Mouse (Mus musculus): ENCODE data around the gene Fbln7. TPM values are rescaled to one million over a fixed set of nuclear protein-coding genes. Genes with fewer than 3 reads are reported as not detected.

Gene Fbln7
- polyA plus RNA-seq, 1 experiment from 2014 or later: 2.2 TPM

- 92% methylated on average over 8 of the region's 8 CpGs for WGBS
- no peak overlapping the region for H3K4me3 ChIP-seq
- no peak overlapping the region for H3K4me2 ChIP-seq (replicated peaks)
- H3K36me3 ChIP-seq: peaks cover 79% of the 10 kb centered on the region
- no peaks in the 10 kb centered on the region for H3K27me3 ChIP-seq
- no peaks in the 10 kb centered on the region for H3K4me1 ChIP-seq
- no peak for ATAC-seq (ENCODE audit: low FRiP score, low read depth)
- H3K9ac ChIP-seq (replicated peaks): no peak overlapping the region
- H3K9me3 ChIP-seq: no peaks in the 10 kb centered on the region
- H3K27ac ChIP-seq (replicated peaks): no peak overlapping the region
These were observed 25.2 kb upstream of the Fbln7 start for GRCm38 (mm10) chr2:128837531-128837930.

DNA sequence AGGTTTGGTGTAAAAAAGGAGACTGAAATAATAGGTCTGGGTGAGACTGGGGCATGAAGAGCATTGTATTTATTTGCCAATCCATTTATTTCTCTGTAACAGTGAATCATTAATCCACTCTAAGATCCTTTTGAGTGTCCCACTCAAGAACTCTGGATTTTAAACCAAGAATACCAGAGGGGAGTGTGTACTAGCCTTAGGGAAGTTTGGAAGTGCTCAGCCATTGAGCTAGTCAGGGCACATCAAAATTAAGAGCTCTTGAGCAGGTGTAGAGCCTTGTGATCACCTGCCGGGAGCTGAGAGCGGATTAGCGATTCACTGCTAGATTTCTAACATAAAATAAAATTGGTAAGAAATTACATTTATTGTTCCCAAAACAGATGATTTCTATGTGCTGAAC, 24.2 kb upstream of the Fbln7 start:
- H3K9me3 ChIP-seq: no peaks in the 10 kb centered on the region
- peaks cover 75% of the 10 kb centered on the region for H3K36me3 ChIP-seq
- no peaks in the 10 kb centered on the region for H3K4me1 ChIP-seq
- no peaks in the 10 kb centered on the region for H3K27me3 ChIP-seq
- H3K4me2 ChIP-seq (replicated peaks): no peak overlapping the region
- 93% methylated on average over 3 of the region's 3 CpGs for WGBS
- no peak overlapping the region for H3K27ac ChIP-seq (replicated peaks)
- H3K4me3 ChIP-seq: no peak overlapping the region
- no peak for ATAC-seq (ENCODE audit: low FRiP score, low read depth)
- no peak overlapping the region for H3K9ac ChIP-seq (replicated peaks)

- Histone ChIP-seq H3K4me2 (replicated peaks) (no peak overlapping the region), H3K9ac (replicated peaks) (no peak overlapping the region), H3K4me1 (no peaks in the 10 kb centered on the region), H3K36me3 (peaks cover 73% of the 10 kb centered on the region), H3K27me3 (no peaks in the 10 kb centered on the region), H3K27ac (replicated peaks) (no peak overlapping the region), H3K4me3 (no peak overlapping the region), H3K9me3 (no peaks in the 10 kb centered on the region)
- WGBS: 85% methylated on average over 2 of the region's 2 CpGs
- no peak for ATAC-seq (ENCODE audit: low FRiP score, low read depth)
These were observed 23.3 kb upstream of the Fbln7 start for GRCm38 (mm10) chr2:128839501-128839900.

- no peak for ATAC-seq (ENCODE audit: low FRiP score, low read depth)
- Histone ChIP-seq H3K4me2 (replicated peaks) (no peak overlapping the region), H3K27me3 (no peaks in the 10 kb centered on the region), H3K9ac (replicated peaks) (no peak overlapping the region), H3K4me3 (no peak overlapping the region), H3K36me3 (peaks cover 60% of the 10 kb centered on the region), H3K9me3 (no peaks in the 10 kb centered on the region), H3K4me1 (no peaks in the 10 kb centered on the region), H3K27ac (replicated peaks) (no peak overlapping the region)
- 87% methylated on average over 8 of the region's 8 CpGs for WGBS
These were observed 20.3 kb upstream of the Fbln7 start for GRCm38 (mm10) chr2:128842437-128842836.

GRCm38 (mm10) chr2:128850036-128850435, 12.7 kb upstream of the Fbln7 start:
- Histone ChIP-seq H3K4me2 (replicated peaks) (no peak overlapping the region), H3K27me3 (no peaks in the 10 kb centered on the region), H3K4me3 (no peak overlapping the region), H3K36me3 (peaks cover 59% of the 10 kb centered on the region), H3K4me1 (no peaks in the 10 kb centered on the region), H3K9ac (replicated peaks) (no peak overlapping the region), H3K27ac (replicated peaks) (no peak overlapping the region), H3K9me3 (no peaks in the 10 kb centered on the region)
- WGBS: 94% methylated on average over 2 of the region's 2 CpGs
- no peak for ATAC-seq (ENCODE audit: low FRiP score, low read depth)

DNA sequence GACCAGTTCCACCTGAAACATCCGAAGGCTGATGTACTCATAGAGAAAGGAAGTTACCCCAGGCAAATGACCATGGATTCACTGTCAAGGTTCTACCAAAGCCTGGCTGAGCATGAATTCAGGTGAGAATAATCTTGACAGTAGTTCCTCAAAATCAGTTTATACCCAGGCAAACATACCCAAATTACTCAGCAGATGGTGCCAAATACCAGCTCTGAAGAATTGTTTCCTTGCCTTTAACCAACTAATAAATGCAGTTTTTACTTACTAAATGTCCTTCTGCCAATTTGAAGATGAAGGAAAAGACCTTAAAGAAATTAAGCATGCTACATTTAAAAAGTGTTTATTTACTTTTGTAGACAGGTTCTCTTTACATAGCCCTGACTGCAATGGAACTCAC, 6.1 kb upstream of the Fbln7 start:
- H3K4me3 ChIP-seq: no peak overlapping the region
- peaks cover 15% of the 10 kb centered on the region for H3K36me3 ChIP-seq
- no peaks in the 10 kb centered on the region for H3K9me3 ChIP-seq
- no peaks in the 10 kb centered on the region for H3K27me3 ChIP-seq
- no peak overlapping the region for H3K27ac ChIP-seq (replicated peaks)
- no peaks in the 10 kb centered on the region for H3K4me1 ChIP-seq
- H3K4me2 ChIP-seq (replicated peaks): no peak overlapping the region
- WGBS: 97% methylated on average over 1 of the region's 1 CpGs
- no peak for ATAC-seq (ENCODE audit: low FRiP score, low read depth)
- no peak overlapping the region for H3K9ac ChIP-seq (replicated peaks)

DNA sequence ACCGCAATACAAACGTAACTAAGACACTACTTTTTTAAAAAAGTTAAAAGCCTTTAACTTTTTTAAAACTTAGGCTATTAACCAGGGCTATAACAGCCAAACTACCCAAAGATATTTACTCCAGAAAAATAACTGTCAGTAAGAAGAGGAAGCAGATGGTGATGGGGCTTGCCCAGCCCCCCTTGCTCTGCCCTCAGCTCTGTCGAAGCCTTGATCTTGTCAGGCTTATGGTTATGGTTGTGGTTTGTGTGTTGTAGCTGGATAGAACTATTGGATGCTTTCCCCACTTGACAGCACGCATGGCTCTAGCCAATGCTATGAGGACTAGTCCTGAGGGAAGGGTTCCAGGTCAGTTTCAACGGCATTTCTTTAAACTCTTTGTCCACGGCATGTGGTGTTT, 3.8 kb upstream of the Fbln7 start:
- Histone ChIP-seq H3K9ac (replicated peaks) (no peak overlapping the region), H3K4me3 (no peak overlapping the region), H3K4me2 (replicated peaks) (no peak overlapping the region), H3K4me1 (0 out of 2 replicates have a peak, but pooled peaks cover 4% of the 10 kb centered on the region), H3K27ac (replicated peaks) (no peak overlapping the region), H3K36me3 (no peaks in the 10 kb centered on the region), H3K9me3 (no peaks in the 10 kb centered on the region), H3K27me3 (peaks cover 8% of the 10 kb centered on the region)
- 90% methylated on average over 6 of the region's 6 CpGs for WGBS
- ATAC-seq (ENCODE audit: low FRiP score, low read depth): no peak

DNA sequence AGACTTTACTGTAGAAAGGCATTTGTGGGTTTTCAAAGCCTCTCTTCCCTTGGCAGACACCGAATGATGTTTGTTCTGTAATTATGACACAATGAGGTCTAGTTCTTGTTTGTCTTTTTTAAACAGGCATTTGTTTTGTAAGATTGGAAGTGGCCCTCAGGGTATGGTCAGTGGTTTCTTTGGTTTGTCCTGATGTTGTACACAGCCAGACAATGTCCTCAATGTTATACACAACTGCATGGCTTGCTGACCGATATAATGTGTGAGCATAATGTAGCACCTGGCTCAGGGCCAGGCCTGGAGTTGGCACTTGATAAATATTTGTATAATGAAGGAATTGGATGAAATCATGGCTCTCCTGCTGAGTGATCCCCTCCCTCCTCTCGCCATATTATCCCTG, 2.9 kb upstream of the Fbln7 start:
- no peak overlapping the region for H3K27ac ChIP-seq (replicated peaks)
- H3K4me1 ChIP-seq: 0 out of 2 replicates have a peak, but pooled peaks cover 4% of the 10 kb centered on the region
- 84% methylated on average over 3 of the region's 3 CpGs for WGBS
- no peak overlapping the region for H3K4me2 ChIP-seq (replicated peaks)
- no peaks in the 10 kb centered on the region for H3K36me3 ChIP-seq
- H3K9ac ChIP-seq (replicated peaks): no peak overlapping the region
- H3K4me3 ChIP-seq: no peak overlapping the region
- no peak for ATAC-seq (ENCODE audit: low FRiP score, low read depth)
- H3K27me3 ChIP-seq: peaks cover 14% of the 10 kb centered on the region
- H3K9me3 ChIP-seq: no peaks in the 10 kb centered on the region

GRCm38 (mm10) chr2:128863777-128864331, 1.1 kb downstream of the Fbln7 start:
- H3K4me3 ChIP-seq: peak overlapping the region; percentile 42
- WGBS: 2% methylated on average over 33 of the region's 38 CpGs
- H3K27ac ChIP-seq (replicated peaks): no peak overlapping the region
- peak overlapping the region; percentile 75 for H3K4me2 ChIP-seq (replicated peaks)
- H3K9me3 ChIP-seq: no peaks in the 10 kb centered on the region
- peak overlapping the region; percentile 35 for H3K9ac ChIP-seq (replicated peaks)
- no peaks in the 10 kb centered on the region for H3K36me3 ChIP-seq
- 0 out of 2 replicates have a peak, but pooled peaks cover 4% of the 10 kb centered on the region for H3K4me1 ChIP-seq
- peaks cover 30% of the 10 kb centered on the region for H3K27me3 ChIP-seq
- peak; percentile 80 for ATAC-seq (ENCODE audit: low FRiP score, low read depth)

GRCm38 (mm10) chr2:128865061-128865460, 2.3 kb downstream of the Fbln7 start:
- Histone ChIP-seq H3K36me3 (no peaks in the 10 kb centered on the region), H3K9me3 (no peaks in the 10 kb centered on the region), H3K9ac (replicated peaks) (no peak overlapping the region), H3K27me3 (peaks cover 30% of the 10 kb centered on the region), H3K4me3 (no peak overlapping the region), H3K27ac (replicated peaks) (no peak overlapping the region), H3K4me2 (replicated peaks) (no peak overlapping the region), H3K4me1 (0 out of 2 replicates have a peak, but pooled peaks cover 4% of the 10 kb centered on the region)
- no peak for ATAC-seq (ENCODE audit: low FRiP score, low read depth)
- 65% methylated on average over 3 of the region's 3 CpGs for WGBS

DNA sequence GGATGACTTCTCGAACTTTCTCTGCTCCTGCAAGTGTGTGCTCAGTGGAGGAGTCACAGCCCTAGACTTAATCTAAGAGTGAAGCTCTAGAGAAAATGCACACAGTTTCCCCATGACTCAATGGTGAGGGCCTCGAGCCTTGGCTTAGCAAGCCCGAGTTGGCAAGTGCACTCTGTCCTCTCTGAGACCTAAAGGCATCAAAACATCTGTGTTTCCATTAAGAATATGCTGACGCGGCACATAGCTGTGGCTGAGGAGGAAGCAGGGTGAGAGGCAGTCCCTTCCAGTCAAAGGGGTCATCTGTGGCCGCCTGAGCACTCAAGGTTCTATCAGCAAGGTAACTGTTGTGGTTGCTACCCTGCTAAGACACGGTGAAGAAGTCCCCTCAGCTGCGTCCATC, 8.9 kb downstream of the Fbln7 start:
- WGBS: 83% methylated on average over 8 of the region's 8 CpGs
- no peaks in the 10 kb centered on the region for H3K27me3 ChIP-seq
- H3K27ac ChIP-seq (replicated peaks): no peak overlapping the region
- H3K4me2 ChIP-seq (replicated peaks): no peak overlapping the region
- no peaks in the 10 kb centered on the region for H3K36me3 ChIP-seq
- no peaks in the 10 kb centered on the region for H3K9me3 ChIP-seq
- no peak overlapping the region for H3K4me3 ChIP-seq
- no peak for ATAC-seq (ENCODE audit: low FRiP score, low read depth)
- no peak overlapping the region for H3K9ac ChIP-seq (replicated peaks)
- no peaks in the 10 kb centered on the region for H3K4me1 ChIP-seq

GRCm38 (mm10) chr2:128872256-128872655, 9.5 kb downstream of the Fbln7 start:
- no peaks in the 10 kb centered on the region for H3K27me3 ChIP-seq
- H3K4me2 ChIP-seq (replicated peaks): no peak overlapping the region
- H3K9ac ChIP-seq (replicated peaks): no peak overlapping the region
- no peak for ATAC-seq (ENCODE audit: low FRiP score, low read depth)
- H3K4me3 ChIP-seq: no peak overlapping the region
- H3K36me3 ChIP-seq: no peaks in the 10 kb centered on the region
- no peaks in the 10 kb centered on the region for H3K4me1 ChIP-seq
- no peaks in the 10 kb centered on the region for H3K9me3 ChIP-seq
- WGBS: 95% methylated on average over 9 of the region's 9 CpGs
- H3K27ac ChIP-seq (replicated peaks): no peak overlapping the region

DNA sequence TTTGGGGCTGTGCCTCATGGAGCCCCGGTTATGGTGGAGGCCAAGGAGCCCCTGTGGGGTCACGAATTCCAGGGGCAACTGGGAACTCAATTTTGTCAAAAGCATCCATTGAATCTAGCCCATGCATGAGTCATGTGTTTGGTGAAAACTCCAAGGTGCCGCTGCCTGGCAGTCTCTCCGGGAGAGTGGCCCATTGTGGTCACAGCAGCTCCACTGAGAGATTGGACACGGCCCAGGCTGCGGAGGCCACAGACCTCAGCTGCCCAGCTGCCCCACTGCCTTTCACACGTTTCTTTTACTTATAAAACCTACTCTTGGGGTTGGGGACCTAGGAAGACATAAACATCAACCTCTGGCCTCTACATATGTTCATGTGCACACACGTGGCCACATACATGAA, 12.7 kb downstream of the Fbln7 start:
- Histone ChIP-seq H3K36me3 (no peaks in the 10 kb centered on the region), H3K27me3 (no peaks in the 10 kb centered on the region), H3K27ac (replicated peaks) (no peak overlapping the region), H3K4me3 (no peak overlapping the region), H3K4me2 (replicated peaks) (no peak overlapping the region), H3K9me3 (no peaks in the 10 kb centered on the region), H3K4me1 (no peaks in the 10 kb centered on the region), H3K9ac (replicated peaks) (no peak overlapping the region)
- 85% methylated on average over 8 of the region's 8 CpGs for WGBS
- ATAC-seq (ENCODE audit: low FRiP score, low read depth): no peak

Data from midbrain, embryonic 12.5 days (tissue).